Mouse (Mus musculus): ENCODE data around the gene Psors1c2.

Psors1c2 gene

DNA sequence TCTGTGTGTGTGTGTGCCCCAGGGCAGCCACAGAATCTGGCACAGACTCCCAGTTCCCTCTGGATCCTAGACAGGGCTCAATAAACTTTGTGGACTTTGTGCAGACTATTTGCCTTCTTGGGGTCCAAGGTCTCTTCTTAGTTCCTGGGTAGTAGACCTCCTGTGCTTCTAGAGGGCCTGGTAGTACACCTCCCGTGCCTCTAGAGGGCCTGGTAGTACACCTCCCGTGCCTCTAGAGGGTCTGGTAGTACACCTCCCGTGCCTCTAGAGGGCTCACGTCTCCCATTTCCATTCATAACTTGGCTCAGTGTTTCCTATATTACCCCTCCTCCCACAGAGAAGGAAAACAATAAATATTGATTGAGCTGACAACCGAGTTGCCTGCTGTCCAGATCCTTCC is 23.8 kb downstream of the Psors1c2 start:
- H3K4me3 ChIP-seq (replicated peaks; ENCODE audit: low read length): no peak overlapping the region

DNA sequence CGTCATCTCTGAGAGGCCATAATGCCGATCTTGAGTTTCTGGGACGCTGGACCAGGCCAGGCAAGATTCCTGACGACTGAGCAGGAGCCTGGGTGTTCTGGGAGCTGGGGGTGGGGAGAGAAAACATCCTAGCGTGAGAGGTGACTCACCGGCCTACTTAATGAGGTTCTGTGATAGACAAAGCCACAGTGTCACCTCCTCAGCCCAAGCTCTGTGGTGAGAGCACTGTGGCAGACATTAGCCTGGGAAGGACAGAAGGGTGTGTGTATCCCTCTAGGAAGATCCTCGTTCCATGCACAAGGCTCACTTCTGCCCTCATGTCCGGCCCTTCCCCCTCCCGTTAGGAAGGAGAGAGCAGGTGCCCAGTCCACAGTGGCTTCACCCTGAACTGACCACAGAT is 24.4 kb downstream of the Psors1c2 start:
- H3K36me3 ChIP-seq (ENCODE audit: insufficient read depth, low read length): peaks cover 17% of the 10 kb centered on the region; the same call in 1 of the 2 replicates
- TF ChIP-seq CTCF (conservative IDR thresholded peaks at IDR 0.05; ENCODE audit: low read length): no peak
- no peak for TF ChIP-seq NANOG (IDR thresholded peaks at IDR 0.05; ENCODE audit: borderline replicate concordance, low read length)
- no peak for TF ChIP-seq POU5F1 (IDR thresholded peaks at IDR 0.05; ENCODE audit: borderline replicate concordance, low read length)
- no peaks in the 10 kb centered on the region for H3K9me3 ChIP-seq (ENCODE audit: low read length)
- peaks cover 45% of the 10 kb centered on the region for H3K4me1 ChIP-seq (replicated peaks; ENCODE audit: low read depth, low read length)
- H3K27me3 ChIP-seq (ENCODE audit: insufficient read depth, low read length): no peaks in the 10 kb centered on the region
- no peak overlapping the region for H3K4me3 ChIP-seq (replicated peaks; ENCODE audit: low read length)

More for the DNA sequence above, 23.8 kb downstream of the Psors1c2 start:
- H3K27me3 ChIP-seq (ENCODE audit: insufficient read depth, low read length): no peaks in the 10 kb centered on the region
- TF ChIP-seq POU5F1 (IDR thresholded peaks at IDR 0.05; ENCODE audit: borderline replicate concordance, low read length): no peak
- TF ChIP-seq NANOG (IDR thresholded peaks at IDR 0.05; ENCODE audit: borderline replicate concordance, low read length): no peak
- peak; percentile 99 for TF ChIP-seq CTCF (conservative IDR thresholded peaks at IDR 0.05; ENCODE audit: low read length)
- peaks cover 49% of the 10 kb centered on the region for H3K4me1 ChIP-seq (replicated peaks; ENCODE audit: low read depth, low read length)
- peaks cover 17% of the 10 kb centered on the region; the same call in 1 of the 2 replicates for H3K36me3 ChIP-seq (ENCODE audit: insufficient read depth, low read length)
- H3K9me3 ChIP-seq (ENCODE audit: low read length): no peaks in the 10 kb centered on the region

DNA sequence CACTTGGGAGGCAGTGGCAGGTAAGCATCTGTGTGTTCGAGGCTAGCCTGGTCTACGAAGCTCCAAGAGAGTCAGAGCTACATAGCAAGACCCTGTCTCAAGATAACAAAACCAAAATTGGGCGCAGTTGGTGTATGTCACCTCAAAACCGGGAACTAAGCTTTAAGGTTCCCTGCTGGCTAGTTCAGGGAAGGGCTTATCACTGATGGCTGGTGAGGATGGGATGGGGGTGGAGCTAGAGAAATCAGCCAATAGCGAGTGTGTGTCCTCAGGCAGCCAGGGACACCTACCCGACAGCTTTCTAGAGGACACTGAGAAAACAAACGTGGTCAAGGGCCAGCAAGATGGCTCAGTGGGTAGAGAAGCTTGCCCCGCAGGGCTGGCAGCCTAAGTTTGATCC is 25.2 kb downstream of the Psors1c2 start:
- Histone ChIP-seq H3K36me3 (ENCODE audit: insufficient read depth, low read length) (peaks cover 13% of the 10 kb centered on the region; the same call in 1 of the 2 replicates), H3K27me3 (ENCODE audit: insufficient read depth, low read length) (no peaks in the 10 kb centered on the region), H3K4me3 (replicated peaks; ENCODE audit: low read length) (no peak overlapping the region), H3K9me3 (ENCODE audit: low read length) (no peaks in the 10 kb centered on the region), H3K4me1 (replicated peaks; ENCODE audit: low read depth, low read length) (peaks cover 45% of the 10 kb centered on the region)
- TF ChIP-seq POU5F1 (IDR thresholded peaks at IDR 0.05; ENCODE audit: borderline replicate concordance, low read length): no peak
- no peak for TF ChIP-seq NANOG (IDR thresholded peaks at IDR 0.05; ENCODE audit: borderline replicate concordance, low read length)
- TF ChIP-seq CTCF (conservative IDR thresholded peaks at IDR 0.05; ENCODE audit: low read length): no peak

DNA sequence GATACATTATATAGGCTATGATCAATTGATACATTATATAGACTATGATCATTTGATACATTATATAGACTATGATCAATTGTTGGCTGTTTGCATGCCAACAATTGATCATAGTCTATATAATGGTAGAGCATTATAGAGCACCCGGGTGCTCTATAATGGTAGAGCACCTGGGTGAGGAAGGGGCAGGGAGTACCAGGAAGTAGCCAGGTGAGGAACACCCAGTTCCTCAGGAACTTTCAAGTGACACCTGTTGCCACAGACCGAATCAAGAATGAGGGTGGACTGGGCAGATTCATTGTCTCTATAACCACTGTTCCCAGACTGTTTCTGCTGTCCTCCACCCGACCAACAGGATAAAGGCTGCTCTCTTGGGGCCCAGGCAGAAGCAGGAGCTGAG is 34.1 kb downstream of the Psors1c2 start, which contains the start of gene 2300002M23Rik:
Gene 2300002M23Rik (plus strand): TSS at position 301 of the 400 bp plus-strand sequence.
- Histone ChIP-seq H3K9me3 (ENCODE audit: low read length) (no peaks in the 10 kb centered on the region), H3K4me3 (replicated peaks; ENCODE audit: low read length) (peak within 1 kb of the TSS; percentile 41), H3K4me1 (replicated peaks; ENCODE audit: low read depth, low read length) (peaks cover 26% of the 10 kb centered on the region), H3K27me3 (ENCODE audit: insufficient read depth, low read length) (peaks cover 24% of the 10 kb centered on the region), H3K36me3 (ENCODE audit: insufficient read depth, low read length) (no peaks in the 10 kb centered on the region)
- TF ChIP-seq POU5F1 (IDR thresholded peaks at IDR 0.05; ENCODE audit: borderline replicate concordance, low read length) (no peak), CTCF (conservative IDR thresholded peaks at IDR 0.05; ENCODE audit: low read length) (no peak), NANOG (IDR thresholded peaks at IDR 0.05; ENCODE audit: borderline replicate concordance, low read length) (no peak)

DNA sequence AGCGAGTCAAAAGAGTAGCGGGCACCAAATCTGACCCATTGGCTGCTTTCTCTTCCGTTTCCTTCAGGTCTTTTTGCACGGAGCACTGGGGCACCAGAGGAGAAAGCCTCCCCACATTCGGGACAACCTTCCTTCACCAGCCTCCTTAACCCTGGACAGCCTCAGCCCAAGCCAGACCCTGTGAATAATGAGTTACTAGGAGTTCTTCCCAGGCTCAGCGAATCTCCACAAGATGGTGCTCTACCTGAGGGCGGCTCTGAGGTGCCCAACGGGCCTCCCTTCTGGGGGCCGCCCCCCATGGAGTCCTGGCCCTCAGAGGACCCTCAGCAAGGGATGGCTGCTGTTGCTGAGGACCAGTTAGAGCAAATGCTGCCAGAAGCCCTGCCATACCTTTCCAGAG is 34.8 kb downstream of the Psors1c2 start:
- peaks cover 24% of the 10 kb centered on the region for H3K27me3 ChIP-seq (ENCODE audit: insufficient read depth, low read length)
- peak overlapping the region; percentile 41 for H3K4me3 ChIP-seq (replicated peaks; ENCODE audit: low read length)
- H3K4me1 ChIP-seq (replicated peaks; ENCODE audit: low read depth, low read length): peaks cover 26% of the 10 kb centered on the region
- H3K9me3 ChIP-seq (ENCODE audit: low read length): no peaks in the 10 kb centered on the region
- H3K36me3 ChIP-seq (ENCODE audit: insufficient read depth, low read length): no peaks in the 10 kb centered on the region
- TF ChIP-seq CTCF (conservative IDR thresholded peaks at IDR 0.05; ENCODE audit: low read length) (peak; percentile 16; the same call in 1 of the 2 replicates), NANOG (IDR thresholded peaks at IDR 0.05; ENCODE audit: borderline replicate concordance, low read length) (no peak), POU5F1 (IDR thresholded peaks at IDR 0.05; ENCODE audit: borderline replicate concordance, low read length) (no peak)

DNA sequence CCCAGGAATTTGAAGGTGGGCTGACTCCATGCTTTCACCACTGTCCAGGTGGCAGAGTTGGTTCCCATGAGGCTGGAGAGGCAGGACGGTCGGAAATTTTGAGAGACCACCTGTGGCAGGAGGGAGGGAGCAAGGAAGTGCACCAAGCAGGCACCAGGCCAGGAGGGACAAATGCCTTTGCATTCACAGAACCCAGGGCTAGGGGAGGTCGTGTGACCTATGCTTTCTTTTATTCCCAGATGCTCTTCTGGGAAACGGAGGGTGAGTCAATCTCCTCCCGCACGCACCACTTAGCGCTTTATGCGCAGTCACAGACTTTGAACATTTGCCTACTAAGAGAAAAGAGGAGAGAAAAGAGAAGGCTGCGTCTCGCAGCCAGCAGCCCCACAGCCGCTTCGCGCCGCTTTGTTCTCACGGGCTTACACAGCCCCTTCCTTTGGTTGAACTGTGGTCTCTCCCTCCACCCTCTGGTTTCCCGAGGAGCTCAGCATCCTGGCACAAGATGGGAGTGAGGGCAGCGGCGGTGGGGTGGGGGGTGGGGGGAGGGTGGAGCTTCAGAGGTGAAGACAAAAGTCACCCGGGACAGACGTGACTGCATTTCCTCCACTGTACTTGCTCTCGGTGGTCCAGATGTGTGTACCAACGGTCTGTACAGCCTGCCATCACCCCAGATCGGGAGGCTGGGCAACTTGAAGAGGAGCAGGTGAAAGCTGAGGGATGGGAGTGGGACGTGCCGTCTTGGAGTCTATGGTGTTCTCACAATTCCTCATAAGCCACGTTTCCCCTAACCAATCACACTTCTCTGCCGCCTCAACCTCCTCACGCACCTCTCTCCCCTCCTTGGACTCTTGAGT is 36.3 kb downstream of the Psors1c2 start:
- no peaks in the 10 kb centered on the region for H3K9me3 ChIP-seq (ENCODE audit: low read length)
- H3K4me1 ChIP-seq (replicated peaks; ENCODE audit: low read depth, low read length): peaks cover 26% of the 10 kb centered on the region
- no peaks in the 10 kb centered on the region for H3K36me3 ChIP-seq (ENCODE audit: insufficient read depth, low read length)
- no peak for TF ChIP-seq CTCF (conservative IDR thresholded peaks at IDR 0.05; ENCODE audit: low read length)
- no peak for TF ChIP-seq POU5F1 (IDR thresholded peaks at IDR 0.05; ENCODE audit: borderline replicate concordance, low read length)
- no peak for TF ChIP-seq NANOG (IDR thresholded peaks at IDR 0.05; ENCODE audit: borderline replicate concordance, low read length)
- peak overlapping the region; percentile 46 for H3K4me3 ChIP-seq (replicated peaks; ENCODE audit: low read length)
- H3K27me3 ChIP-seq (ENCODE audit: insufficient read depth, low read length): peaks cover 24% of the 10 kb centered on the region

DNA sequence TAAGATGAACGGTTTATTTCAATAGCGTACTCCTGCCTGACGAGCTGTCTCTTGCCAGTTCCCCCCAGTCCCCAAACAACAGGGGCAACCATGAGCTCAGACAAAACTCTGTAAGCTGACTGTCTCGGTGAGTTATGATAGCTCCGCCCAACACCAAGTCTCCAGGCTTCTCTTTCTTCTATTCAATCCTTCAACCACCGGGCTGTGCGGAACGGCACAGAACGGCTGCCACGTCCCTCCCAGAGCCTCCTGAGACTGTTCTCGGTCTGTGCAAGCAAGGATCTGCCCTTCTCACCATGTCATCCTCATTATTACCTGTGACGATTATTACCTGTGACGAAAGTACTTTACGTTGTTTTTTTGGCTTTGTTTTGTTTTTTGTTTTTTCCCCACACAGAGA is 37.8 kb downstream of the Psors1c2 start:
- H3K36me3 ChIP-seq (ENCODE audit: insufficient read depth, low read length): no peaks in the 10 kb centered on the region

DNA sequence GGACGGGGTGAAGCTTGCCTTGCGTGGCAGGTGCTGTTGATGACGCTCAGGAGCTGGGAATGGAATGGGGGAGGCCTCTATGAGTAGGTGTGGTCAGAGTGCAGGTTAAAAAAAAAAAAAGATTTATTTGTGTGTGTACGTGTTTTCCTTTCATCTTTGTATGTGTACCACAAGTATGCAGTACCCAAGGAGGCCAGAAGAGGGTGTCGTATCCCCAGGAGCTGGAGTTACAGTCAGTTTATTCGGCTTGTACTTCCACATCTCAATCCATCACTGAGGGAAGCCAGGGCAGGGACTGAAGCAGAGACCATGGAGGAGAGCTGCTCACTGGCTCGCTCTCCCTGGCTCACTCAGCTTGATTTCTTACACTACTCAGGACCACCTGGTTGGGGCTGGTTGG is 38.5 kb downstream of the Psors1c2 start:
- TF ChIP-seq POU5F1 (IDR thresholded peaks at IDR 0.05; ENCODE audit: borderline replicate concordance, low read length): no peak
- no peak for TF ChIP-seq NANOG (IDR thresholded peaks at IDR 0.05; ENCODE audit: borderline replicate concordance, low read length)
- TF ChIP-seq CTCF (conservative IDR thresholded peaks at IDR 0.05; ENCODE audit: low read length): peak; percentile 71
- Histone ChIP-seq H3K27me3 (ENCODE audit: insufficient read depth, low read length) (peaks cover 38% of the 10 kb centered on the region), H3K36me3 (ENCODE audit: insufficient read depth, low read length) (no peaks in the 10 kb centered on the region), H3K4me3 (replicated peaks; ENCODE audit: low read length) (no peak overlapping the region), H3K9me3 (ENCODE audit: low read length) (no peaks in the 10 kb centered on the region), H3K4me1 (replicated peaks; ENCODE audit: low read depth, low read length) (peaks cover 36% of the 10 kb centered on the region)

More for the DNA sequence above, 37.8 kb downstream of the Psors1c2 start:
- Histone ChIP-seq H3K27me3 (ENCODE audit: insufficient read depth, low read length) (peaks cover 33% of the 10 kb centered on the region), H3K9me3 (ENCODE audit: low read length) (no peaks in the 10 kb centered on the region), H3K4me1 (replicated peaks; ENCODE audit: low read depth, low read length) (peaks cover 32% of the 10 kb centered on the region), H3K4me3 (replicated peaks; ENCODE audit: low read length) (no peak overlapping the region)
- TF ChIP-seq CTCF (conservative IDR thresholded peaks at IDR 0.05; ENCODE audit: low read length) (no peak), POU5F1 (IDR thresholded peaks at IDR 0.05; ENCODE audit: borderline replicate concordance, low read length) (no peak), NANOG (IDR thresholded peaks at IDR 0.05; ENCODE audit: borderline replicate concordance, low read length) (no peak)
